Mouse (Mus musculus) spleen, embryonic (tissue): ENCODE measurements around the gene Ak9.

Source experiments
- CTCF ChIA-PET: fragments of 350-600 bp; sonication (Branson Sonifier 250); formaldehyde crosslinking; loops from one replicate; lab custom pipeline; 2022; lab: Charles Lee

The Ak9 gene

GRCm38 (mm10) chr10:41303639-41304444 is at the start of gene Ak9:
TSS of gene Ak9 (plus strand) at chr10:41303980.
- CTCF ChIA-PET: interaction anchor here (0.6 to 0.7 kb wide), 4 partner anchors 8 to 1046 kb away, joined by 3 to 10 read pairs (median 5); partner anchors contain the start of gene Gtf3c6

DNA sequence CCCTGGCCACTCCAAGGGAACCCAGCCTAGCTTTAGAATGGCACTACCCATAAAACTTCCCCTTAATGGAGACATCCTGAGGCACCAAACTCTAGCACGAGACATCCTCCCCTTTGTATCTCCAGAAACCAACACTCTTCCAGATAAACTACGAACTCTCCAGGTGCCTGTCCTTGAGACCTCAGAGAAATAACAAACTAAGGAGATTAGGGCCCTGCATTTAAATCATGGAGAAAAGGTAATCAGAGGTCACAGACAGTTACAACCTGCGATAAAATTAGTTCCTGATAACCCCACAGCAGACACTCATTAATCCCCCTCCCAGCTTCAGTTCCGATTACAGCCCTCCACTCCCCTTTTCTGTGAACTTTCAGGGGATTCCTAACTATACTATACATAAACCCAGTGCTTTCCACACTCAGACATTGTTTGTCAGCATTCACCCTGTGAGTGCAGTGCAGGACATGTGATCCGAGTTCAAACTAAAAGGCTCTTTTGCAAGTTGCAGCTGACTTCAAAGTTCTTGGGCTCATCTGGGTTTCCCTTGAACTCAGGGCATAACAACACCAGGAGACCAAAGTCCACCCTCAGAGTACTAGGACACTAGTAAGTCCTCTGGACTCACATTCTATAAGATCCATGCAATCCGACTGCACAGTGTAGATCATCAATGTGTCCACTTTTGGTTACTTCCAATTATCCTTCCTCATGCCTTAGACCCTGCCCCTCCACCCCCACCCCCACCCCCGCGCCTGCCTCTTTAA is 43.4 kb upstream of the Ak9 start:
- CTCF ChIA-PET: no interaction called here

- CTCF ChIA-PET: no interaction called here
Measured at GRCm38 (mm10) chr10:41261218-41261617, 42.6 kb upstream of the Ak9 start.

DNA sequence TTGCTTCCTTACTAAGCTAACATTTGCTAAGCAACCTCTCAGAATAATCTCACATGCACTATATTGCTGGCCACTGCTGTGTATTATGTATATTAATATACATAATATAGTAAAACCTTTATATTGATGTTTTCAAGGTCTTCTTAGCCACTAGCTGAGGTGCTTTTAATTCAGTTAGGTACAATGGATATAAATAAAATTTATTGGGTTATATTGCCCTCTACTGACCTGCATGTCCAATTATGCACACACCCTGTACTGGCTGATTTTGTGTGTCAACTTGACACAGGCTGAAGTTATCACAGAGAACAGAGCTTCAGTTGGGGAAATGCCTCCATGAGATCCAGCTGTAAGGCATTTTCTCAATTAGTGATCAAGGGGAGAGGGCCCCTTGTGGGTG is 41.9 kb upstream of the Ak9 start:
- CTCF ChIA-PET: no interaction called here

GRCm38 (mm10) chr10:41271860-41272259 is 31.9 kb upstream of the Ak9 start:
- CTCF ChIA-PET: no interaction called here

GRCm38 (mm10) chr10:41274871-41275270 is 28.9 kb upstream of the Ak9 start:
- CTCF ChIA-PET: no interaction called here

GRCm38 (mm10) chr10:41278808-41279207 is 25.0 kb upstream of the Ak9 start:
- CTCF ChIA-PET: no interaction called here

GRCm38 (mm10) chr10:41280177-41280576 is 23.6 kb upstream of the Ak9 start:
- CTCF ChIA-PET: interaction anchor here (0.9 kb wide), 1 partner anchor 9 kb away, joined by 6 read pairs; no protein-coding TSS in a partner anchor

- CTCF ChIA-PET: no interaction called here
Measured at GRCm38 (mm10) chr10:41280796-41281195, 23.0 kb upstream of the Ak9 start.

GRCm38 (mm10) chr10:41282086-41282485 is 21.7 kb upstream of the Ak9 start:
- CTCF ChIA-PET: no interaction called here

DNA sequence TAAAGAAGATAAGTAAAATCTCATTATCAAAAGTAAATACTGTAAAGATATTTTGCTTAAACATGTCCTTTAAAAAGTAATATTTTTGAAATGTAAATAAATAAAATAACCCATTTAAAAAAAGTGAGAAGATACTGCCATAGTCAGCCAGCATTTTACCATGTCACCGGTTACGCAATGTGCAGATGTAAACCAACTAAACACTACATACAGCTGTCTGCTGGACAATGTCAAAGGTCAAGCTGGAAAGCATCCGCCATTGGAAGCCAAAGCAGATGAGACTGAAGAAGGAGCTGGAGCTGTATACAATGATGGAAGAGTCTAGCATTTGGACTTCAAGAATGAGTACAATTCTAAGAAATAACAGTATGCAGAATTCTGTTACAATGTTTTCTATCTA is 16.2 kb upstream of the Ak9 start:
- CTCF ChIA-PET: no interaction called here

DNA sequence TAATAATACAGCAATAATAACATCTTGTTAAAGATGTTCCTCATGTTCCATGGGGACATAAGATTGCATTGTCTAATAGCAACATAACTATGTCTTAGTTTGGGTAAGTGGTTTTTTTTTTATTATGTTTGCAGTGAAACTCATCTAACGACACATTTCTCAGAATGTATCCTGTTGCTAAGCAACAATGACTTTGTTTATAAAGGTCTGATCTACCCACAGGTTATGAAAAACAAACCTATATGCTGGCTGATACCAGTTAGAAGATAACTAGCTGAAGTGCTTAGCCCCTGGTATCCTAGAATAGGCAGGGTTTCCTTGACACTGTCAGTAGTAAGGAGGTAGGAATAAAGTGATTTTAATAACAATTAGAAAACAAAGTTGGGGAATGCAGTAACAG is 15.7 kb upstream of the Ak9 start:
- CTCF ChIA-PET: no interaction called here

DNA sequence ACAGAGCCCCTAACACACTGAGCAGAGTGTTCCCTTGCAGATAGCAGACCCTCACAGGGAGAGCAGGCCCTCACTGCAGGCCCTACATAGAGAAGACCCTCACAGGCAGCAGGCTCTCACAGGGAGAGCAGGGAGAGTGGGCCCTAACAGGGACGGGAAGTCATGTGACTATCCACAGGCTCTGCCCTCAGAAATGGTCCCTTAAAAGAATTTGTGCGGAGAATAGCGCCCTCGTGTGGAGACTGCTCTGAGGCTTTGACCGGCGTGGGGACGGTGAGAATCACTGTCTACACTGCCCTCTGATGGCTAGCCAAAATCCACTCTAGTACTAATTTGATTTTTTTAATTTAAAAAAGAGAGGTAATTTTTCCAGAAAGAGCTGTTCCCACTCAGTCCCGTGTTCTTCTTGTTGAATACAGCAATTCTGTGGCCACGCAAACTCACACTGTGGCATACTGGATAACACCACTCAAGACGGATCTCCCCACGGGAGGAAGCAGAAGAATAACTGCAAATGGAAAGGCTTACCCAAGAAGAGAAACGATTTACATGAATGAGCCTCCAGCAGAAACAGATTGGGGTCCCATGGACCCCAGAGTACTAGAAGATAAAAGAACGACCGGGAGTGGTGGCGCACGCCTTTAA is 14.9 kb upstream of the Ak9 start:
- CTCF ChIA-PET: interaction anchor here (1.1 kb wide), 1 partner anchor 9 kb away, joined by 6 read pairs; no protein-coding TSS in a partner anchor

DNA sequence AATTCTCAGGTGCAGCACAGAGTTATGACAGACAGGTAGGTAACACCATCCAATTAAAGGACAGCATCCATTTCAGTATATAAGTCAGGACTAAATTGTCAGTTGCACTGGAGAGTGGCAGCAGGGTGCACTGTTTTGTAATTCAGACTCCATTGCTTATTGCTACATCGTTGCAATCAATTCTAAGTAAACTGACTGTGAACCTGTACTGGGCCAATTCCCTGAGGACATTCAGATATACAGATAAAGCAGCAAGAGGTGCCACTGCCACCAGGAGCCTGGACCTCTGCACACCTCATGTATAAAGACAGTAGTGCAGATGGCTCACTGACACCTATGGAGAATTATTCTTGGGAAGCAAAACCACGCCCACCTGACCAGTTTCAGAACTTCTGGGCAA is 12.8 kb upstream of the Ak9 start:
- CTCF ChIA-PET: no interaction called here

- CTCF ChIA-PET: no interaction called here
Measured at GRCm38 (mm10) chr10:41293019-41293418, 10.8 kb upstream of the Ak9 start.

GRCm38 (mm10) chr10:41294734-41295133 is 9.0 kb upstream of the Ak9 start:
- CTCF ChIA-PET: no interaction called here

DNA sequence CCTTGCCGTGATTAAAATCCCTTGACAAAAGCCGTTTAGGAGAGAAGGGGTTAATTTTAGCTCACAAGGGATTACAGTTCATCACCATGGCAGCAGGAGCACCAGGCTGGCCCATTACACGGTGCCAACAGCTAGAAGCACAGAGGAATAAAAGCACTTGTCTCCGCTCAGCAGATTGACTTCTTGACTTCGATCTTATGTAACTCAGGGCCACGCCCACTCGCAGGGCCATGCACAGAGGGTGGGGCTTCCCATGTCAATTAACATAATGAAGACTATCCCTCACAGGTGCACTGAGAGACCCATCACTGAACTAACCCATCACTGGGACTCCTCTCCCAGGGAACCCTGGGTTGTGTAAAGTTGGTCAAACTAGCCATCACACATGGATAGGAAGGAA is 8.6 kb upstream of the Ak9 start:
- CTCF ChIA-PET: interaction anchor here (0.7 kb wide), 1 partner anchor 9 kb away, joined by 10 read pairs; no protein-coding TSS in a partner anchor

DNA sequence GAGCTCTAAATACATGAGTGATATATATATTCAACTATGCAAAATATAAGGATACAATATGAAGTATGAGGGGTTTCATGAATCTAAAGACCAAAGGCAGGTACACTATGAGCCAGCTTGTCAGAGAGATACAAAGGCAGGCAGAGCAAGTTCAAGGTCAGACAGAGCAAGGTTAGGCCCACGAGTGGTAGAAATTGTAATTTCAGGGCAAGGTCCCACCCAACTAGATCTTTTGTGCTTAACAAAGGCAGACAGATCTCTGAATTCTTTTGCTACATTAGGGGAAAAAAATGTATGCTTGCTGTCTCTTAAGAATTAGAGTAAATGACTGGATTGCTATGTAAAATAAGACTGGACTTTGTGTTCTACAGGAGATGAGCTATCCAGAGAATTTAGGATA is 3.6 kb upstream of the Ak9 start:
- CTCF ChIA-PET: no interaction called here

DNA sequence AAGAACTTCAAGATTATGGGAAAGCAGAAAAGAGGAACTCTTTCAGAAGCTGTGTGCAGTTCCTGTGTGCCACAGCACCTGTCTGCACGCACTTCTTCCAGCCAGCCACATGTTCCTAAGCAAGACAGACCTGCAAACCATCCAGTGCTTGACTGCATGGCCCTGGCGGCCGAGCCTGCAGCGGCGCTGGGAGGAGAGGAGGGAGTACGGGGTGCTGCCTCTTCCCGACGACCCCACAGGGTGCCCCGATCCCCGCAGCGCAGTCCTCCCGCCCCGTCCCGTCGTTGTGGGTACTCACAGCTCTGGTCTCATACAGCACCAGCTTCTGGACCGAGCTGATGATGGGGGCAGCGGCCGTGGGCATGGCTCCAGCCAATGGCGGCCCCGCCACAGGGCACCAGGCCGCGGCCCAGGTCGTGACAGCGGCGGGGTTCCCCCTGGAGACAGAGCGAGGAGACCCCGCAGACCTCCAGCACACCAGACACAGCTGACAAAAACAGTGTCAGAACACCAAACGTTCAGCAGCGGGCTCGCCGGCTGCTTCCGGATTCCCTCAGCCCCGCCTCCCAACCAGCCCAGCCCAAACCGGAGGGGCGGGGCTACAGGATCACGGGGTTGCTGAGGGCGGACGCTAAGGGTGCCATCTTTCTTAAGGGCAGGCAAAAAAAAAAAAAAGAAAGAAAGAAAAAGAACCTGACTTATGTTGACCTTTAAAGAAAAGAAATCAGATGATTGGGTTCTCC is 920 bp upstream of the Ak9 start, which contains the start of gene Fig4:
TSS of gene Fig4 (minus strand) at position 572 of the 743 bp plus-strand sequence.
- CTCF ChIA-PET: interaction anchor here (0.5 kb wide), 1 partner anchor 73 kb away, joined by 3 read pairs; no protein-coding TSS in a partner anchor

DNA sequence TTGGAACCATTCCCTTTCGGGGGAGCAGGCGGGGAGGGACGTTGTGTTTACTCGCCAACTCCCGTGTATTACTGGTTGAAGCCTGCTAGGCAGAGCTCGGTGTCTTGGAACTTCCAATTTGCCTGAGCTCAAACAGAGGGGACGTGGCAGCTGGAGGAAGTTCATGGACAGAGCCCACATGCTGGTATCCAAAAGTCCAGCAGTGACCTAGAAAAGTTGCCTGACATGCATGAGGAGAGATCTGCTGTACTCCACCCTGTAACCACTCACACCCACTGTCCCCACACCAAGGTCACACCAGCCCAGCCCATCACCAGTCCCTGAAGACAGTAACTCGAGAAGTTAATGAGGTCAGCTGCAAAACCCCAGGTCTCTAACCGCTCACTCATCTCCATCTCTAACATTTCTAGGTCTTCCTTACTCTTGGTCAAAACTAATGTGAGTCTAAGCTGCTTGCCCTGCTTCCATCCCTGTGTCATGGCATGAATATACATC is 1.2 kb downstream of the Ak9 start:
- CTCF ChIA-PET: interaction anchor here (0.7 kb wide), 1 partner anchor 169 kb away, joined by 7 read pairs; no protein-coding TSS in a partner anchor

- CTCF ChIA-PET: interaction anchor here (0.5 kb wide), 1 partner anchor 1517 kb away, joined by 3 read pairs; no protein-coding TSS in a partner anchor
Measured at GRCm38 (mm10) chr10:41308205-41308604, 4.4 kb downstream of the Ak9 start.
